ENCODE assay signal across 8 mouse cellular contexts in genomic region chr5:115489699-115490637, GRCm38 (mm10). TPM values are rescaled to one million over a fixed set of nuclear protein-coding genes. Genes with fewer than 3 reads are reported as not detected.
DNase-seq lines count a peak whose midpoint lies in the region; ATAC-seq lines count a peak whose summit lies in the region.

No protein-coding gene starts in this region.

- H3K4me1 ChIP-seq in embryonic facial prominence, embryonic 14.5 days (ENCODE audit: control insufficient read depth, insufficient read depth, low read length): peaks cover 22% of the 10 kb centered on the region
- H3K4me1 ChIP-seq in kidney, embryonic 14.5 days (ENCODE audit: control insufficient read depth, insufficient read depth, low read length): peaks cover 12% of the 10 kb centered on the region; the same call in 1 of the 2 replicates
- peaks cover 42% of the 10 kb centered on the region for H3K4me1 ChIP-seq in limb, embryonic 15.5 days

- peak overlapping the region; percentile 43 for H3K4me3 ChIP-seq in embryonic facial prominence, embryonic 14.5 days (ENCODE audit: low read depth, low read length)
- H3K4me3 ChIP-seq in kidney, embryonic 14.5 days (ENCODE audit: low read length): peak overlapping the region; percentile 31
- peak overlapping the region; percentile 39 for H3K4me3 ChIP-seq in limb, embryonic 15.5 days

- H3K9ac ChIP-seq in embryonic facial prominence, embryonic 14.5 days (ENCODE audit: low read depth, low read length): peak overlapping the region; percentile 90
- peak overlapping the region; percentile 83 for H3K9ac ChIP-seq in kidney, embryonic 14.5 days (ENCODE audit: low read depth, low read length)
- peak overlapping the region; percentile 80 for H3K9ac ChIP-seq in limb, embryonic 15.5 days

- peak; percentile 76 for ATAC-seq in embryonic facial prominence, embryonic 14.5 days (ENCODE audit: low read depth)
- ATAC-seq in kidney, embryonic 14.5 days (ENCODE audit: low FRiP score, low TSS enrichment): peak; percentile 82
- ATAC-seq in limb, embryonic 15.5 days (ENCODE audit: insufficient number of reproducible peaks, low FRiP score, low TSS enrichment, low read depth): peak; percentile 76

- no peaks in the 10 kb centered on the region for H3K36me3 ChIP-seq in embryonic facial prominence, embryonic 14.5 days (ENCODE audit: control insufficient read depth, insufficient read depth, low read length)
- no peaks in the 10 kb centered on the region for H3K36me3 ChIP-seq in kidney, embryonic 14.5 days (ENCODE audit: control insufficient read depth, insufficient read depth, low read length)
- no peaks in the 10 kb centered on the region for H3K36me3 ChIP-seq in limb, embryonic 15.5 days

- peak overlapping the region; percentile 100 for H3K27ac ChIP-seq in embryonic facial prominence, embryonic 14.5 days (replicated peaks; ENCODE audit: low read depth, low read length)
- H3K27ac ChIP-seq in kidney, embryonic 14.5 days (ENCODE audit: low read depth, low read length): peak overlapping the region; percentile 100
- H3K27ac ChIP-seq in limb, embryonic 15.5 days: peak overlapping the region; percentile 100

- no peaks in the 10 kb centered on the region for H3K27me3 ChIP-seq in embryonic facial prominence, embryonic 14.5 days (replicated peaks; ENCODE audit: control insufficient read depth, insufficient read depth, low read length)
- no peaks in the 10 kb centered on the region for H3K27me3 ChIP-seq in kidney, embryonic 14.5 days (ENCODE audit: control insufficient read depth, insufficient read depth, low read length)
- H3K27me3 ChIP-seq in limb, embryonic 15.5 days: no peaks in the 10 kb centered on the region

- WGBS in embryonic facial prominence, embryonic 14.5 days: under 1% methylated on average over 50 of the region's 50 CpGs
- WGBS in kidney, embryonic 14.5 days: under 1% methylated on average over 50 of the region's 50 CpGs
- under 1% methylated on average over 50 of the region's 50 CpGs for WGBS in limb, embryonic 15.5 days

- H3K9me3 ChIP-seq in embryonic facial prominence, embryonic 14.5 days (ENCODE audit: control insufficient read depth, low read length): no peaks in the 10 kb centered on the region
- H3K9me3 ChIP-seq in kidney, embryonic 14.5 days (ENCODE audit: control insufficient read depth, low read length): no peaks in the 10 kb centered on the region
- H3K9me3 ChIP-seq in limb, embryonic 15.5 days: no peaks in the 10 kb centered on the region

- DNase-seq in 416B (ENCODE audit: low read depth): peak; percentile 98
- DNase-seq in adrenal gland, postnatal 4 days (ENCODE audit: low spot score in 2 of 2): peak; percentile 65 to 76
- DNase-seq in embryonic facial prominence, embryonic 14.5 days (ENCODE audit: low spot score): peak; percentile 95
- peak; percentile 90 to 92 for DNase-seq in heart, adult 9 months (ENCODE audit: low spot score in 2 of 2)
- peak; percentile 83 to 90 for DNase-seq in monocyte, adult 2 months (ENCODE audit: low read depth in 1 of 2, low spot score in 2 of 2)
- DNase-seq in spleen, postnatal 36 days (ENCODE audit: low spot score in 2 of 2): peak; percentile 81 to 85

- H3K4me2 ChIP-seq in embryonic facial prominence, embryonic 14.5 days (ENCODE audit: low read depth, low read length): peak overlapping the region; percentile 72
- H3K4me2 ChIP-seq in kidney, embryonic 14.5 days (replicated peaks; ENCODE audit: low read depth, low read length): peak overlapping the region; percentile 57
- H3K4me2 ChIP-seq in limb, embryonic 15.5 days: peak overlapping the region; percentile 69

RNA-seq across cellular contexts. Expression of gene Sirt4, which starts 5.4 kb away (rescaled TPM):
- 10 to 100 TPM; 29.9 to 31.3 TPM for total RNA-seq in adrenal gland, postnatal 4 days (2021)
- 13.9 and 20.3 TPM in 2 replicates for polyA plus RNA-seq in embryonic facial prominence, embryonic 14.5 days (2014; fragmentation: Nextera tagmentation; extraction: Ambion mirVana)
- 16.4 and 20.9 TPM in 2 replicates for polyA plus RNA-seq in kidney, embryonic 14.5 days (2014; fragmentation: Nextera tagmentation; extraction: Ambion mirVana)
- polyA plus RNA-seq in limb, embryonic 15.5 days (2015; fragmentation: Nextera tagmentation; extraction: Ambion mirVana): 24.9 and 26.5 TPM in 2 replicates

RNA-seq across cellular contexts. Expression of gene Pxn, which starts 16.5 kb away (rescaled TPM):
- 10 to 100 TPM; 77.6 to 82.4 TPM for total RNA-seq in adrenal gland, postnatal 4 days (2021)
- polyA plus RNA-seq in embryonic facial prominence, embryonic 14.5 days (2014; fragmentation: Nextera tagmentation; extraction: Ambion mirVana): 28.6 and 28.8 TPM in 2 replicates
- polyA plus RNA-seq in kidney, embryonic 14.5 days (2014; fragmentation: Nextera tagmentation; extraction: Ambion mirVana): 21.9 and 22.4 TPM in 2 replicates
- polyA plus RNA-seq in limb, embryonic 15.5 days (2015; fragmentation: Nextera tagmentation; extraction: Ambion mirVana): 52.6 and 55.7 TPM in 2 replicates

RNA-seq across cellular contexts. Expression of gene Pla2g1b, which starts 23.9 kb away (rescaled TPM):
- total RNA-seq in adrenal gland, postnatal 4 days (2021): 10 to 100 TPM in 1 of 2 experiments, not detected in 1; 13.7 TPM
- not detected in 2 replicates for polyA plus RNA-seq in embryonic facial prominence, embryonic 14.5 days (2014; fragmentation: Nextera tagmentation; extraction: Ambion mirVana)
- 0.46 and 0.57 TPM in 2 replicates for polyA plus RNA-seq in kidney, embryonic 14.5 days (2014; fragmentation: Nextera tagmentation; extraction: Ambion mirVana)
- polyA plus RNA-seq in limb, embryonic 15.5 days (2015; fragmentation: Nextera tagmentation; extraction: Ambion mirVana): not detected in 2 replicates

Comparison
In these comparisons a context has a peak if more than half of its experiments do, and no peak if none do; other contexts are left out.
1. Peak in every context shown above with its lines: DNase-seq, ATAC-seq, H3K4me3 ChIP-seq and H3K27ac ChIP-seq.